Mouse (Mus musculus) ES-Bruce4 (cell line): ENCODE data around the gene 4930469K13Rik.

ENCODE experiments used
- CTCF ChIP-seq: IDR thresholded peaks from one replicate; pipeline ENCODE4 v1.8.1; 2011; ENCODE audit warnings: low read depth, low read length
- POLR2A ChIP-seq: IDR thresholded peaks from one replicate; pipeline ENCODE4 v1.8.1; 2011; ENCODE audit warnings: low read length; ENCODE audit not compliant: insufficient read depth

- TF ChIP-seq CTCF: no peak
- TF ChIP-seq POLR2A: no peak
Observed at GRCm38 (mm10) chr11:34046767-34047541, 51.4 kb downstream of the 4930469K13Rik start, which contains the start of gene Lcp2.
